Mouse (Mus musculus): ENCODE data around the gene Atp13a5.

Atp13a5 gene

GRCm38 (mm10) chr16:29378458-29378857 is at the start of gene Atp13a5:
Gene Atp13a5, minus strand, starts transcription at chr16:29378732.
- DNase-seq (ENCODE audit: low spot score in 2 of 2): no peak

GRCm38 (mm10) chr16:29414822-29415221 is 36.3 kb upstream of the Atp13a5 start:
- no peak for DNase-seq (ENCODE audit: low spot score in 2 of 2)

GRCm38 (mm10) chr16:29407319-29407718 is 28.8 kb upstream of the Atp13a5 start:
- DNase-seq (ENCODE audit: low spot score in 2 of 2): no peak

GRCm38 (mm10) chr16:29399079-29399478 is 20.5 kb upstream of the Atp13a5 start:
- no peak for DNase-seq (ENCODE audit: low spot score in 2 of 2)

- DNase-seq (ENCODE audit: low spot score in 2 of 2): no peak
Observed at GRCm38 (mm10) chr16:29384781-29385180, 6.2 kb upstream of the Atp13a5 start.

GRCm38 (mm10) chr16:29374636-29375035 is 3.9 kb downstream of the Atp13a5 start:
- DNase-seq (ENCODE audit: low spot score in 2 of 2): no peak

GRCm38 (mm10) chr16:29331351-29332044 is 47.0 kb downstream of the Atp13a5 start:
- DNase-seq (ENCODE audit: low spot score in 2 of 2): no peak

GRCm38 (mm10) chr16:29330948-29331347 is 47.6 kb downstream of the Atp13a5 start:
- no peak for DNase-seq (ENCODE audit: low spot score in 2 of 2)

GRCm38 (mm10) chr16:29329213-29329612 is 49.3 kb downstream of the Atp13a5 start:
- DNase-seq (ENCODE audit: low spot score in 2 of 2): no peak

- DNase-seq (ENCODE audit: low spot score in 2 of 2): no peak
Observed at GRCm38 (mm10) chr16:29327910-29328309, 50.6 kb downstream of the Atp13a5 start.

- no peak for DNase-seq (ENCODE audit: low spot score in 2 of 2)
Observed at GRCm38 (mm10) chr16:29325233-29325919, 53.2 kb downstream of the Atp13a5 start.

- no peak for DNase-seq (ENCODE audit: low spot score in 2 of 2)
Observed at GRCm38 (mm10) chr16:29320717-29321116, 57.8 kb downstream of the Atp13a5 start.

- DNase-seq (ENCODE audit: low spot score in 2 of 2): no peak
Observed at GRCm38 (mm10) chr16:29315391-29315790, 63.1 kb downstream of the Atp13a5 start.

- DNase-seq (ENCODE audit: low spot score in 2 of 2): no peak
Observed at GRCm38 (mm10) chr16:29314991-29315390, 63.5 kb downstream of the Atp13a5 start.

- no peak for DNase-seq (ENCODE audit: low spot score in 2 of 2)
Observed at GRCm38 (mm10) chr16:29297555-29298021, 80.9 kb downstream of the Atp13a5 start.

- DNase-seq (ENCODE audit: low spot score in 2 of 2): no peak
Observed at GRCm38 (mm10) chr16:29280691-29281090, 97.8 kb downstream of the Atp13a5 start.

GRCm38 (mm10) chr16:29254325-29254724 is 124.2 kb downstream of the Atp13a5 start:
- no peak for DNase-seq (ENCODE audit: low spot score in 2 of 2)

GRCm38 (mm10) chr16:29235951-29236350 is 142.6 kb downstream of the Atp13a5 start:
- DNase-seq (ENCODE audit: low spot score in 2 of 2): no peak

- no peak for DNase-seq (ENCODE audit: low spot score in 2 of 2)
Observed at GRCm38 (mm10) chr16:29216395-29217295, 161.9 kb downstream of the Atp13a5 start.

- DNase-seq (ENCODE audit: low spot score in 2 of 2): no peak
Observed at GRCm38 (mm10) chr16:29209605-29210411, 168.7 kb downstream of the Atp13a5 start, which contains the start of gene Hrasls. Gene Hrasls, plus strand, starts transcription at chr16:29209695.

GRCm38 (mm10) chr16:29208841-29209240 is 169.7 kb downstream of the Atp13a5 start:
- DNase-seq (ENCODE audit: low spot score in 2 of 2): no peak

All from spleen, postnatal 36 days (tissue).